Mouse (Mus musculus) Muller cell, postnatal 12 days (primary cell): ENCODE measurements around the gene Olfr464.

ENCODE experiments used
- DNase-seq: peaks from one replicate; pipeline ENCODE4 v3.0.0-alpha.2; 2015; ENCODE audit errors: inconsistent ontology term

Olfr464 gene

DNA sequence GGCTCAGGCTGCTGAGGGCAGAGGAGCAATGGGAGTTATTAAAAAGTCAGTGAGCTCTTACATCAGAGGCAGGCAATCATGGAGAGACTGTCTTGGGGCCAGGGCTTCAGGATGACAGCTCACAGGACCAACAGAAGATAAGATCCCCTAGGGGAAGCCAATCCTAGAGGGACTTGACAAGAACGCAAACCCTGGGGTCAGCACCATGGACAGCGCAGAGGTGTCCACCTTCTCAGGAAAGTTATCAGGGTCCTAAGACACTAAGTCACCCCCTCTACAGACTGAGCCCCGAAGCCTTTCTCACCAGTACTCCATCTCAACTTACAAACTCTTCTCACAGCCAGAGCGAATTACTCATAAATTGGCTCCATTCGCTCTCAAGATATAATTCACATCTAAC lies at the start of gene Olfr464:
Gene Olfr464, minus strand, starts transcription at position 2 of the 400 bp plus-strand sequence.
- peak; percentile 2 for DNase-seq

GRCm38 (mm10) chr11:87968356-87969122 lies 47.8 kb upstream of the Olfr464 start:
- no peak for DNase-seq

GRCm38 (mm10) chr11:87967692-87968289 lies 47.0 kb upstream of the Olfr464 start:
- DNase-seq: peak; percentile 79

DNA sequence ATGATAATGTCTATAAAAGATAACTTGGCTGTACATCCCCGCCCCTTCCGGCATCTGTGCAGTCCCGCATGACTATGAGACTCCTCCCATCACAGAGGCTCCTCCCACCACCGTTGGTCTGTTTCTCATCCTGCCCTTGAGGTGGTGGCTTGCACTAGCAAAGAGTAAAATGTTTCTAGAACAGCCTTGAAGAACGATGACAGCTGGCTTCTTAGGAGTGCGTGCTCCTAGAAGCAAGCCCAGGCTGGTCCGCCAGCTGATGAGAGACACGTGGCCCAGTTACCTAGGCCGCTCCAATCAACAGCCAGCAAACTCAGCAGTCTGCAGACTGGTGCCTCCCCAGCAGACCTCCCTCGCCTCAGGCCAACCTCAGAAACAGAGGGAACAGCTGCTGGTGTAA lies 45.4 kb upstream of the Olfr464 start:
- DNase-seq: no peak

DNA sequence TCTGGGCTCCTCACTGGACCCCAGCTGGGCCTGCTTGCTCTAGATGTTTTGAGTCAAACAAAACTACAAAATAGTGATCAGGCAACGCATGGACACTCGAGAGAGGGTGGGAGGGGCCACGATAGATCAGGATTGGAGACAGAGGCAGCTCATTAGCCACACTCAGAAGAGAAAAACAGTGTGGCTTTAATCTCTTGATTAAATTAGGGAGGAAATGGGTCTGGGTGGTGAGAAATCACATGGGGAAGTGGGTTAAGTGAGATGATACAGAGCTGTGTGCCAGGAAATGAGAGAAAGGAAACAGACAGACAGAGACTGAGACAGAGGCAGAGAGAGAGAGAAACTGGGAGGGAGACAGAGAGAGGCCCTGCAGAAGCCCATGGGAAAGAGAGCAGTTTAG lies 44.5 kb upstream of the Olfr464 start:
- no peak for DNase-seq

DNA sequence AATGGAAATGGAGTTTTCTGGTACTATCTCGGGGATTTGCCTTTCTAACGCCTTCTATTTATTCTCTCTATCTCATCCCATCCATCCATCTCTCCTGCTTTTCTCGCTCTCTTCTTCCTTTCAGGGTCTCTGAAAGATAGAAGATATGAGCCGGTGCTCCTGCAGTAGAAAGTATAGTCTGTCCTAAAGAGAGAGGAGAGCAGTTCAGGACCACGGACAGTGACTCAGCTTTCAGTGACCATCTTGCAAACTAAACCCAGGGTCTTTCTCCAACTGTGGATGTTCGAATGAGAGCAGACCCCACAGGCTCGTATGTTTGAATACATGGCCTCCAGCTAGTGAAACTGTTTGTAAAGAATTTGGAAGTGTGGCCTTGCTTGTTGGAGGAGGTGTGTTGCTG lies 36.3 kb upstream of the Olfr464 start:
- DNase-seq: no peak

GRCm38 (mm10) chr11:87955144-87955543 lies 34.4 kb upstream of the Olfr464 start:
- DNase-seq: no peak

DNA sequence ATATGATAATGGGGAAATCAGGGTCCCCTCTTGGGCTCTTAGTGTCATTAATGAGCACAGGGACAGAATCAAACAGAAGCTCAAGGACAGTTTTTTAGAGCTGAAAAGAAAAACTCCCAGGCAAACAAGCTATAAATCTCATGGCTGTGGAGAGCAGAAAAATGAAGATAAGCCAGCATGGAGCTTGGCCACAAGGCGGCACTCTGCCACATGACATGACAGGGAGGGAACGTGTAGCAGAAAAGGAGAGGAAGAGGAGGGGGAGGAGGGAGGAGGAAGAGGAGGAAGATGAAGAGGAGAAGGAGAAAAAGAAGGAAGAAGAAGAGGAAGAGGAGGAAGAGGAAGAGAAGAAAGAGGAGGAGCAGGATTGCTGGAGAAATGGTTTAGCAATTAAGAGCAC lies 29.2 kb upstream of the Olfr464 start:
- DNase-seq: no peak

- DNase-seq: no peak
These were observed 14.7 kb upstream of the Olfr464 start for GRCm38 (mm10) chr11:87935467-87935866.

DNA sequence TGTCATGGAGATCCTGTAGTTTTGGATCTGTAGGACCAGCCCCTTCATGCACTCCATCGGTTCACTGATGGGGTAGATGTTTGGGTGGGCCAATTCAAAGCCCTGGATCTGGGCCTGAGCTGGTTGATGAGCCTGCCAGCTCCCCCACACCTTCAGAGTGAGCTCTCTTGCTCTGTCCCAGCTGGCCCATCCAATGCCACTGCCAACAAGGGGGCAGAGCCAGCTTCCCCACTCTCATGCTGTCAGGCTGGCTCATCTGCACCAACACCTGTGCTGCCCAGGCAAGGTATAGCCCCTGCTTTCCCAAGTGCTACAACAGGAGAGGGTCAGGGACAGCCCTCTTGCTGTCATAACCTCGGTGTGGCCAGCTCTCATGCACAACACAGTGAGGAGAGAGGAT lies 13.0 kb upstream of the Olfr464 start:
- no peak for DNase-seq

DNA sequence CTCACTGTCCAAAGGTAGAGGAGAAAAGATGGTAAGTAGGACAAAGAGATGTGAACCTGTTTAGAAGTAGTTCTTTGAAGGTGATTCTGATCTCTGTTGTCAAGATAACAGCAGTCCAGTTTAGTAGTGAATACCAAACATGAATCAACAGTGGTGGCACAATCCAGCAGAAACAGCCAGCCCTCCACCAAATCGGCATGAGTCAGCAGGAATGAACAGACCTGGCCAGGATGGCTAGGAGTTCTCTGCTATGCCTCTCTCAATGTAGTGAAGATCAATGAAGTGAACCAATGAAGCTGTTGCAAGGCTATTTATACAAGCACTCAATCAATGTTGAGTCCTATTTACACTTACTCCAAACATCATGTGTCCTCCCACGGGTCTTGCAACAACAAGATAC lies 9.6 kb upstream of the Olfr464 start:
- no peak for DNase-seq

GRCm38 (mm10) chr11:87920301-87920700 lies 466 bp downstream of the Olfr464 start:
- no peak for DNase-seq

- DNase-seq: no peak
These were observed 4.8 kb downstream of the Olfr464 start for GRCm38 (mm10) chr11:87916005-87916404.

GRCm38 (mm10) chr11:87904331-87904730 lies 16.4 kb downstream of the Olfr464 start:
- DNase-seq: no peak

DNA sequence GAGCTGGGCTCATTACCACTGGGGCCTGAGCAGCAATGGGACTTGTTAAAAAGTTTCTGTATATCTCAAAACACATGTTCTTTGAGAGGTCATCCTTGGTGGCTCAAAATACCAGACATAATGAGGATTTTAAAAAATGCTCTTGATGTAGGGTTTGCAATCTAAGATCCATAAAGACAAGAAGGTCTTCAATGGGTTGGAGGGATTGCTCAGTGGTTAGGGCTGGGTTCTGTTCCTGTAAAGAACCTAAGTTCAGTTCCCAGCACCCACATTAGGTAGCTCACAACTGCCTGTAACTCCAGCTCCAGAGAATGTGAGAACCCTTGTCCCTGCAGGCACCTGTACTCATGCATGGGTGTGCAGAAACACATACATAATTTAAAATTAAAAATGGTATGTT lies 23.5 kb downstream of the Olfr464 start, which contains the start of gene Olfr463:
Gene Olfr463, minus strand, starts transcription at position 101 of the 400 bp plus-strand sequence.
- DNase-seq: no peak

DNA sequence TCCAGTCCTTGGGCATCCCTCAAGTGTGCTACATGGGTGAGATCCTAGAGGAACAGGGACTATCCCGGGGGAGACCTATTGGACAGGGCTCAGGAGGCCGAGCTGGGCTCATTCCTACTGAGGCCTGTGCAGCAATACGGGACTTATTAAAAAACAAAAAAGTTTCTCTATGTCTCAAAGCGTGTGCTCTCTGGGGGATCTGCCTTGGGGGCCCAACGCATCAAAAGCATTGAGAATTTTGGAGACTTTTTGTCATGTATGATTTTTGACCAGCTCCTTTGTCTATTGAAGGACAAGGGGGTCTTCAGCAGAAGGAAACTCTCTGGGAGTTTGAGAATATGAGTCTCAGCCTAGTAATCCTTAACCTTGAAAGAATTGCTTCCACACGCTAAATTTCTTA lies 28.6 kb downstream of the Olfr464 start, which contains the start of gene Olfr462:
Gene Olfr462, minus strand, starts transcription at position 101 of the 400 bp plus-strand sequence.
- no peak for DNase-seq

- no peak for DNase-seq
These were observed 35.9 kb downstream of the Olfr464 start for GRCm38 (mm10) chr11:87884856-87885255.

GRCm38 (mm10) chr11:87883493-87883892 lies 37.3 kb downstream of the Olfr464 start:
- no peak for DNase-seq

- no peak for DNase-seq
These were observed 39.1 kb downstream of the Olfr464 start for GRCm38 (mm10) chr11:87881714-87882113.

DNA sequence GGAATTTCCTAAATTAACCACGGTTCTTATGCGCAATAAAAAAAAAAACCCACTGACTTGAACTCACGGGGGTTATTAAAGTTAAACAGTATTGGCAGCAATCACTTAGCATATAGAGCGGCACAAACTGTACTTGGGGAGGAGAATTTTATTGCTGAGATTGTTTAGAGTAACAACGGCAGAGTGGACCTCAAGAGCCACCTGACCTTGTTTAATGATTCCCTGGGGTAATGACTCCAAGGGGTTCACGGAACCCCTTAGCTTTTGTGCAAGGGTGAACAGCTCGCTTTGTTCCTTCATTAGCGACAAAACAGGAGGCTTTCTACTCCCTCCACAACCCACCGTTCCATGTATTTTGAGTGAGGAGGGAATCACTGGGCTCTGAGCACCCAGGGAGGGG lies 40.9 kb downstream of the Olfr464 start:
- DNase-seq: no peak

GRCm38 (mm10) chr11:87875436-87875835 lies 45.3 kb downstream of the Olfr464 start, which contains the start of gene Epx:
Epx (minus strand) TSS chr11:87875536.
- DNase-seq: no peak

GRCm38 (mm10) chr11:87871766-87872165 lies 49.0 kb downstream of the Olfr464 start:
- no peak for DNase-seq

DNA sequence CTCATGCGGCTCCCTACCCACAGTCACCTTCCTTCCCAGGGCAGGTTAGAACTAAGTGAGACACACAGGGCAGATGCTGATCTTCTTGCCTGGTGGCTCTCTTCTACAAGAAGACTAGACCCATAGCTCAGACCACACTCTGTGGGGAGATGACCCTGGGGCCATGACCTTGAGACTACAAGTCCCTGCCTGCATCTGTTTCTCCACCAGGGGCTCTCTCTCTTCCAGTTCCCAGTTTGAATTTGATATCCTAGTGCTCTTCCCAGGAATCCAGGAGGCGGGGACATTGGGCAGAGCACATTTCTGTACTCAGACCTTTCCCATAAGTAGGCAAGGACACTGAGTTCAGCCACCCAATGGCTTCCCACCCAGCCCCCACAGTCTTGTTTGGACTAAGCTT lies 50.7 kb downstream of the Olfr464 start:
- no peak for DNase-seq
